Mouse (Mus musculus): Measurements from ENCODE around the gene Hs6st3.

The Hs6st3 gene

DNA sequence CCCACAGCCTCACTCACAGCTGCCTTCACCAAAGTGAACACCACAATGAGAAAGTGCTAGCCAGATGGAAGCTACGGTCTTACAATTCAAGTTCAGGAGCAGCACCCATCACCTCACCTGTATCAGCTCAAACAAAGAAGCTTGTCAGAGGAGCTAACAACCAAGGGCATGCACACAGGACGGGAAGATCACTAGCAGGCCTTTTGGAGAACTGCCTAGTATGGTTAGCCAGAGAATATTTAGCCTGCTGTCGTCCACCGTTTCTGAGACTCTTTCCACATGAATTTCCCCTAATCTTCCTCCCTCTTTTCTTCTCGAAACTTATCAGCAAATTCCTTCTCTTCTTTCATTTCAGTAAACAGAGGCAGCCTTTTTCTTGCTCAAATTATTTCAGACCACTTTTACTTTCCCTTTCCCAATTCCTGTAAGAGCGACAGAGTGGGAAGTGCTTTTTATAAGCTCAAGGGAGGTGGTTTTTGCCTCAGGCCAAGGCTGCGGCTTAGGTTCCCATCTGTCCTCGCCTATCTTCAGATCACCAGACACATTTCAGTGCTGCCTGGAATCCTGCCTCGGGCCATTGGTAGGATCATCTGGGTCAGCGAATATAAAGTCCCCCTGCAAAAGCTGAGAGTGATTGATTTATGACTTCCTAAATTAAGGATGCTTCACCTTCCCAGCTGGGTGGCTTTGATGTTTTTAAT is 757.8 kb downstream of the Hs6st3 start:
- DNase-seq (ENCODE audit: low read depth, low spot score): no peak

DNA sequence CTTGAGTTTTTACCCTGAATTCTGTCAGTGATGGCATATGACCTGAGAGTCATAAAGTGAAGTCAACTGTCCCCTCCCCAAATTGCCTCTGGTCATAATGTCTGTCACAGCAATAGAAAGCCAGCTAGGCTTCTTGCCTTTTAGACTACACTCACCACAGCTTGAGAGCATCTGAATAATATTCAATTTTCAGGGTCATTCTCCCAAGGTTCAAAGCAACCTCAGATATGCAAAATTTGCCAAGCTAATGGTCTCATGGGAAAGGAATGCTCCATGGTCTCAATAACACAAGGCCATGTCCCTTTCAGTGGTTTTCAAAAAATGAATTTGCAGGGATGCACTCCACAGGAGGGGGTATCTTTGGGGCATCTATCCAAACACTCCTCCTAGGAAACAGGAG is 764.3 kb downstream of the Hs6st3 start:
- DNase-seq (ENCODE audit: low read depth, low spot score): no peak

DNA sequence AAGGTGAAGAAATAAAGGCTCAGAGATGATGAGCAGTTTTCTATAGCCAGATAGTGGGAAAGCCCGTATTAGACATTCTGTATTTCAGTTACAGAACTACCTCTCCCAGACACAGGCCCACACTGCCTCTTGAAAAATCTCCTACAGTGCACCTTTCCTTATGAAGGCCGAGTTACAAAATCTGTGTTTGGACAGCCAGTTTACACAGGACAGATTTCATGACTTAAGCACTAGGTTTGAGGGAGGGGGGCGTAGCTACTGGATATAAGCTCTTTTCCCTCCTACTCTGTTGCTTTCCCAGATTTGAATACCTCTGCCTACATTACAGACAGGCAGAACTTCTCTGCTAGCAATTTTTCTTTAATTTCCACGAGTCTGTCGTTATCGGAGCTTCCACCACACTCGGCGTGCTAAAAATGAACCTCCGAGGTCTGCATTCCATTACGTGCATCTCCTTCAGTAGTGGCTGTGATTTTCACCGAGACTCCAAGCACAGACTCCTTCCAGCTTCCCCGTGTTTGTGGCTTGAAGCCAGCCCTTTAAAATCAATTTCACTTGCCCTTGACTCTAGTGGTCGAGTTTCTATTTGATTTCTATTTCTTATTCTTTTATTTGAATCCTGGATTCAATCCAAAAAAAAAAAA is 770.0 kb downstream of the Hs6st3 start:
- no peak for DNase-seq (ENCODE audit: low read depth, low spot score)

DNA sequence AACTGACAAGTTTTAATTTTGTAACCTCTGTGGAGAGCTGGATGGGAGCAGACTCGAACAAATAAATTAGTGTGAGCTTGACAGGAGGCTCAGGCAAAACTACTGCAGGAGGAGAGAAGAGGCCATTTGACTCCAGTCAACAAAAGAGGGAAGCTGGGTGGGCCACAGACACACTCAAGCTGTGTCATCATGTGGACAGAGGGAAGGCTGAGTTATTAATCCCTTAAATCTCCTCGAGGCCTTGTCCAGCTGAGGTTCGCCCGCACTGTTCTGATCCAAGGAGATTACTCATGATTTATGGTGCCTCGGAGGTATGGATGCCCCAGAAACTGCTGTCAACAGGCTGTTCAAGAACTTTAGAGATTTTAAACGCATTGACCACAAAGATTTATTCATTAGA is 776.4 kb downstream of the Hs6st3 start:
- DNase-seq (ENCODE audit: low read depth, low spot score): no peak

DNA sequence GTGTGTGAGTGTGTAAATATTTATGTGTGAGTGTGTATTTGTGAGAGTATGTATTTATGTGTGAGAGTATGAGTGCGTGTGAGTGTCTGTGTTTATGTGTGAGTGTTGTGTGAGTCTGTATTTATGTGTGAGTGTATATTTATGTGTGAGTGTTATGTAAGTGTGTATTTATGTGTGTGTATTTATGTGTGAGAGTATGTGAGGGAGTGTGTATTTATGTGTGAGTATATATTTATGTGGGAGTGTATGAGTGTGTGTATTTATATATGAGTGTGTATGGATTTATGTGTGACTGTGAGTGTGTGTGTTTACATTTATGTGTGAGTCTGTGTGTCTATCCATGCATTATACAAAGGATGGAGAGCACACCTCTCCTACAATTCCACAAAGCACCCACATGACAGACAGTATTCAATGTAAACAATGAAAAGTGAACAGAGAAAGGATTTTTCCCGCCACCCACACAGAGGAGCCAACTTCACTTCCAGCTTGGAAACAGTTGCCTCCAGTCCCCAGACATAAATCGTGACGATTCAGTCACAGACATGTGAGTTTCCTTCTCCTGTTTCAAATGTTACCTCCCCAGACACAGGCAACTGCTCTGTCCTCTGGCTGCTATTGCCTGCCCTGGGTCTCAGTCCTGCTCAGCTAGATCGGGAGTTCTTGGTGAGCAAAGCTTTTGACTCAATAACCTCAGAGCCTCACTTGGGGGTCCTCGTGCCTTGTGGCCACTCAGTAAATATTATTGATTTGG is 780.3 kb downstream of the Hs6st3 start:
- DNase-seq (ENCODE audit: low read depth, low spot score): no peak

DNA sequence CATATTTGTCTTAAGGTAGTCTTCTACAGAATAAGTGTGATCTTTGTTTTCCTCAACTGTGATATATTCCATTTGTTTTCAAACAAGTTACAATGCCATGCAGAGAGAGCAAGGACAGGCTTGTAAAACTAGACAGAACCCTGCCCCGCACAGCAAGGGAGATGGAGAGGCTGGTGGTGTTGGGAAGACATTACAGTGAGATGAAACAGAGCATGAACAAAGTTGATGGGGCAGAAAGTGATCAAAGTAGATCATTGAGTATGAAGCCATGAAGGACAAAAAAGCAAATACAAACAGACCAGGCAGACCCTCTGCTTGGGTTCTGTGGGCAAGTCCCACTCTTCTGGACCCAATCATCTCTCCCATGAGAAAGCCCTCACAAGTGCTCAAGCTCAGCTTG is 781.0 kb downstream of the Hs6st3 start:
- DNase-seq (ENCODE audit: low read depth, low spot score): no peak

All from skeletal muscle tissue, adult 2 months (tissue).